Mouse (Mus musculus) liver, embryonic 14.5 days (tissue): Measurements from ENCODE around the gene Xxylt1. TPM values are rescaled to one million over a fixed set of nuclear protein-coding genes. Genes with fewer than 3 reads are reported as not detected.

ENCODE experiments used
- ATAC-seq: fragments of 200-750 bp; cut with Nextera tagmentation; 2 replicates; pipeline ENCODE4 v1.8.0; 2017; ENCODE audit warnings: moderate number of reproducible peaks, mild to moderate bottlenecking, moderate library complexity; ENCODE audit not compliant: insufficient read depth
- DNase-seq, 3 experiments: peaks; one replicate each; pipeline ENCODE4 v3.0.0-alpha.2; 2012 to 2013; ENCODE audit warnings: low read depth in 3 of 3, low spot score in 3 of 3
- H3K27ac ChIP-seq: fragments of 300-500 bp; sonication (generic); 2 replicates; pipeline ENCODE4 v1.5.1; 2014; ENCODE audit warnings: moderate library complexity, mild to moderate bottlenecking, control low read depth, inconsistent platforms
- H3K27me3 ChIP-seq: fragments of 300-500 bp; sonication (generic); 2 replicates; pipeline ENCODE4 v1.6.1; 2014; ENCODE audit warnings: mild to moderate bottlenecking, low read length, moderate library complexity; ENCODE audit not compliant: control insufficient read depth, insufficient read depth
- H3K36me3 ChIP-seq: fragments of 300-500 bp; sonication (generic); replicated peaks from 2 replicates; pipeline ENCODE4 v1.6.1; 2014; ENCODE audit warnings: low read depth; ENCODE audit not compliant: control insufficient read depth, insufficient read depth
- H3K4me1 ChIP-seq, 2 experiments: fragments of 200-500 bp in 1 of 2; fragments of 300-500 bp in 1 of 2; sonication (generic) in 1 of 2; replicated peaks; 2 replicates each; pipeline ENCODE4 v1.6.1; 2012 to 2014; ENCODE audit warnings: antibody characterized with exemption in 1 of 2, inconsistent platforms in 1 of 2, low read length in 1 of 2; ENCODE audit not compliant: control insufficient read depth in 2 of 2, insufficient read depth in 2 of 2
- H3K4me2 ChIP-seq: fragments of 300-500 bp; sonication (generic); 2 replicates; pipeline ENCODE4 v1.6.1; 2014; ENCODE audit warnings: low read depth, mild to moderate bottlenecking, control low read depth, moderate library complexity
- H3K4me3 ChIP-seq, 2 experiments: fragments of 200-500 bp in 1 of 2; fragments of 300-500 bp in 1 of 2; sonication (generic) in 1 of 2; 2 replicates each; pipeline ENCODE4 v1.5.1; 2012 to 2014; ENCODE audit warnings: low read depth in 2 of 2, low read length in 2 of 2, mild to moderate bottlenecking in 2 of 2, control low read depth in 1 of 2, inconsistent platforms in 1 of 2, moderate library complexity in 1 of 2; ENCODE audit not compliant: insufficient read depth in 1 of 2
- H3K9ac ChIP-seq: fragments of 300-500 bp; sonication (generic); replicated peaks from 2 replicates; pipeline ENCODE4 v1.6.1; 2014; ENCODE audit warnings: mild to moderate bottlenecking, control low read depth, moderate library complexity
- H3K9me3 ChIP-seq: fragments of 300-500 bp; sonication (generic); 2 replicates; pipeline ENCODE4 v1.6.1; 2016; ENCODE audit warnings: low read length, mixed read lengths; ENCODE audit not compliant: control insufficient read depth
- CTCF ChIP-seq: IDR thresholded peaks from 2 replicates; pipeline ENCODE4 v1.5.1; 2016; ENCODE audit warnings: antibody characterized with exemption, low read depth, control low read depth
- EP300 ChIP-seq: IDR thresholded peaks from 2 replicates; pipeline ENCODE4 v1.6.1; 2016; ENCODE audit warnings: antibody characterized with exemption, low read depth
- WGBS: fragments of 180-500 bp; shearing (Covaris S2); extraction: QIAGEN DNeasy Blood & Tissue Kit; methylation state at CpG from one replicate; pipeline ENCODE4 v1.1.7; 2014; ENCODE audit not compliant: insufficient replicate concordance; 5-methylcytosine and 5-hydroxymethylcytosine counted together
- polyA plus RNA-seq, 2 experiments: library from polyadenylated mRNA; depleted of rRNA in 1 of 2; stranded (reverse) in 1 of 2; unstranded in 1 of 2; fragments of >200 nt; fragmentation: Nextera tagmentation in 1 of 2; extraction: Ambion mirVana in 1 of 2; gene quantifications; 2 replicates each; pipeline versions ENCODE4 v1.2.1 to v1.2.3; 2012 to 2014

The Xxylt1 gene
- polyA plus RNA-seq, 2 experiments = 1.8 TPM

- no peak overlapping the region for H3K9ac ChIP-seq
- H3K4me2 ChIP-seq = no peak overlapping the region
- no peak overlapping the region for H3K4me3 ChIP-seq
- 58% methylated on average over 7 of the region's 7 CpGs for WGBS
- H3K27ac ChIP-seq = no peak overlapping the region
- no peaks in the 10 kb centered on the region for H3K36me3 ChIP-seq
- no peaks in the 10 kb centered on the region for H3K9me3 ChIP-seq
- no peak for ATAC-seq
- DNase-seq = no peak
- no peaks in the 10 kb centered on the region for H3K27me3 ChIP-seq
- TF ChIP-seq EP300 (no peak), CTCF (no peak)
- H3K4me1 ChIP-seq = peaks cover 0 to 3% of the 10 kb centered on the region in 2 experiments; a peak in 2 of 4 replicates
Measured at GRCm38 (mm10) chr16:30936012-30936461, 145.2 kb downstream of the Xxylt1 start.

- Histone ChIP-seq H3K4me1 (peaks cover 0 to 3% of the 10 kb centered on the region in 2 experiments; a peak in 2 of 4 replicates), H3K4me2 (no peak overlapping the region), H3K4me3 (no peak overlapping the region), H3K9me3 (no peaks in the 10 kb centered on the region), H3K27me3 (no peaks in the 10 kb centered on the region), H3K36me3 (no peaks in the 10 kb centered on the region), H3K27ac (no peak overlapping the region), H3K9ac (no peak overlapping the region)
- DNase-seq (no peak), ATAC-seq (no peak)
- TF ChIP-seq EP300 = no peak
- TF ChIP-seq CTCF = no peak
- WGBS = 38% methylated on average over 15 of the region's 15 CpGs
Measured at GRCm38 (mm10) chr16:30934967-30935690, 146.1 kb downstream of the Xxylt1 start.

- no peak overlapping the region for H3K9ac ChIP-seq
- H3K4me3 ChIP-seq = no peak overlapping the region
- H3K27ac ChIP-seq = no peak overlapping the region
- H3K36me3 ChIP-seq = no peaks in the 10 kb centered on the region
- H3K4me1 ChIP-seq = peaks cover 0 to 3% of the 10 kb centered on the region in 2 experiments; a peak in 2 of 4 replicates
- DNase-seq (no peak), ATAC-seq (no peak)
- TF ChIP-seq CTCF (no peak), EP300 (no peak)
- WGBS = 74% methylated on average over 11 of the region's 11 CpGs
- no peaks in the 10 kb centered on the region for H3K27me3 ChIP-seq
- H3K9me3 ChIP-seq = no peaks in the 10 kb centered on the region
- no peak overlapping the region for H3K4me2 ChIP-seq
Measured at GRCm38 (mm10) chr16:30934205-30934780, 146.9 kb downstream of the Xxylt1 start.

GRCm38 (mm10) chr16:30933366-30933765 lies 147.9 kb downstream of the Xxylt1 start:
- Histone ChIP-seq H3K4me2 (no peak overlapping the region), H3K27me3 (no peaks in the 10 kb centered on the region), H3K9ac (no peak overlapping the region), H3K9me3 (no peaks in the 10 kb centered on the region), H3K27ac (no peak overlapping the region), H3K4me1 (peaks cover 0 to 3% of the 10 kb centered on the region in 2 experiments; a peak in 2 of 4 replicates), H3K36me3 (no peaks in the 10 kb centered on the region), H3K4me3 (no peak overlapping the region)
- ATAC-seq (no peak), DNase-seq (no peak)
- TF ChIP-seq EP300 = no peak
- no peak for TF ChIP-seq CTCF
- WGBS = 43% methylated on average over 8 of the region's 8 CpGs

GRCm38 (mm10) chr16:30932791-30933190 lies 148.4 kb downstream of the Xxylt1 start:
- no peaks in the 10 kb centered on the region for H3K27me3 ChIP-seq
- H3K4me2 ChIP-seq = no peak overlapping the region
- H3K27ac ChIP-seq = no peak overlapping the region
- no peak overlapping the region for H3K9ac ChIP-seq
- H3K4me1 ChIP-seq = peaks cover 0 to 4% of the 10 kb centered on the region in 2 experiments; a peak in 2 of 4 replicates
- DNase-seq (no peak), ATAC-seq (no peak)
- H3K36me3 ChIP-seq = no peaks in the 10 kb centered on the region
- H3K4me3 ChIP-seq = no peak overlapping the region
- TF ChIP-seq EP300 = no peak
- TF ChIP-seq CTCF = no peak
- H3K9me3 ChIP-seq = no peaks in the 10 kb centered on the region
- WGBS = 51% methylated on average over 4 of the region's 4 CpGs
